Mouse (Mus musculus) limb, embryonic 12.5 days (tissue): ENCODE measurements at regions not wholly inside any gene's neighbourhood (a gene's known extent, or its start where the extent isn't known, plus 50 kb on each side); places are given as distances from the start of the nearest gene placed in this dataset.

Source experiments
- ATAC-seq: fragments of 200-750 bp; cut with Nextera tagmentation; 2 replicates; pipeline ENCODE4 v1.8.0; 2017; ENCODE audit warnings: low read depth, moderate TSS enrichment; ENCODE audit not compliant: insufficient number of reproducible peaks, insufficient read depth, low FRiP score, low TSS enrichment
- H3K27ac ChIP-seq: fragments of 300-500 bp; sonication (generic); 2 replicates; pipeline ENCODE4 v1.5.1; 2016; ENCODE audit warnings: mild to moderate bottlenecking, moderate library complexity
- H3K27me3 ChIP-seq: fragments of 300-500 bp; sonication (generic); 2 replicates; pipeline ENCODE4 v1.6.1; 2016; ENCODE audit warnings: mild to moderate bottlenecking, moderate library complexity
- H3K36me3 ChIP-seq: fragments of 300-500 bp; sonication (generic); 2 replicates; pipeline ENCODE4 v1.6.1; 2016; ENCODE audit warnings: mild to moderate bottlenecking, moderate library complexity
- H3K4me1 ChIP-seq: fragments of 300-500 bp; sonication (generic); replicated peaks from 2 replicates; pipeline ENCODE4 v1.6.1; 2016
- H3K4me2 ChIP-seq: fragments of 300-500 bp; sonication (generic); 2 replicates; pipeline ENCODE4 v1.6.1; 2016; ENCODE audit warnings: mild to moderate bottlenecking, moderate library complexity
- H3K4me3 ChIP-seq: fragments of 300-500 bp; sonication (generic); replicated peaks from 2 replicates; pipeline ENCODE4 v1.5.1; 2016; ENCODE audit warnings: mild to moderate bottlenecking
- H3K9ac ChIP-seq: fragments of 300-500 bp; sonication (generic); replicated peaks from 2 replicates; pipeline ENCODE4 v1.6.1; 2016; ENCODE audit warnings: mild to moderate bottlenecking, moderate library complexity
- H3K9me3 ChIP-seq: fragments of 300-500 bp; sonication (generic); 2 replicates; pipeline ENCODE4 v1.6.1; 2016; ENCODE audit warnings: mild to moderate bottlenecking, moderate library complexity
- WGBS: fragments of 180-500 bp; shearing (Covaris S2); methylation state at CpG from one replicate; pipeline ENCODE4 v1.1.7; 2016; 5-methylcytosine and 5-hydroxymethylcytosine counted together

DNA sequence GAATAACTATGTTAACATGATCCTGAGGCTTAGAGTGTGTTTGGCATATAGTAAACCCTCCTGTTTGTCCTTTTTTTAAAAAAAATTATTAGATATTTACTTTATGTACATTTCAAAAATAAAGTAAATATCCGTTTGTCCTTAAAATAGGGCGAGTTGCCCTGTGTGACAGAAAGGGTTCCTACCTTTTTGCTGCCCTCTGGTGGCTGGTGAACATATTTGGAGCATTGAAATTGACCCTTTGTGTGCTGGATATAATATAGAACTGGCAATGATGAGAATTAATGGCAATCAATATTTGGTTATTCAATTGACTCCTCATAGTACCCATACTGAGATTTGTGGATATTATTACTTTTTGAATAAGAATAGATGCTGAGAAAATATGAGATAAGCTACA lies 723.8 kb upstream of the 2610301B20Rik start:
- Histone ChIP-seq H3K4me2 (no peak overlapping the region), H3K9me3 (no peaks in the 10 kb centered on the region), H3K27me3 (peaks cover 18% of the 10 kb centered on the region), H3K36me3 (no peaks in the 10 kb centered on the region), H3K4me3 (no peak overlapping the region), H3K4me1 (no peaks in the 10 kb centered on the region), H3K9ac (no peak overlapping the region), H3K27ac (no peak overlapping the region)
- ATAC-seq: no peak
- 19% methylated on average over 2 of the region's 2 CpGs for WGBS

DNA sequence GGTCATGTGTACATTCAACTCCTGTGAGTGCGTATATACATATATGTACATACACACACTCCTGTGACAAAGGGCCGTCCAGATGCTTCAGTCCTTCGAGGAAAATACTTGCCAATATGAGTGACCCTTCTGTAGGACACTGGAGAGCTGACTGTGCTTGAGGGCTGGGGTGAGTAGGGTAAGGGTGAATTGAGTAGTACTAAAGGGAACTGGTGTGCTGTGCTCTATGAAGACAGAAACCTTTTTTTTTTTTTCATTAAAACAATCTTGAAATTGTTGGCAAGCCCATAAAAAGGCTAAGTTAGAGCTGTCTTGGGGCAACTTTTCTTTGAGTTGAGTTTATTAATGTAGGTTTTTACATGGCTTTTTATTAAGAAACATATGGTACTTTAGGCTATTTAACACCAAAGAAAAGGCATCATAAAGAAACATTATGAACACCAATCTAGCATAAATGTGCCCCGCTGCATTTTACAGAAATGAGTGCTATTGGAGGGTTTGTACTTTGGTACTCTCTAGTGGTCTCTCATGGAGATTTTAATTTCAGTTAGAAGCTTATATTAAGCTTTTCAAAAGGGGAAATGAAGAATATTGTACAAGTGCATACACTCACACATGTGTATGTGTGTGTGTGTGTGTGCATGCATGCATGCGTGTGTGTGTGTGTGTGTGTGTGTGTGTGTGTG lies 718.5 kb upstream of the 2610301B20Rik start:
- peaks cover 7% of the 10 kb centered on the region; the same call in 1 of the 2 replicates for H3K27me3 ChIP-seq
- peak; percentile 52; the same call in 1 of the 2 replicates for ATAC-seq
- no peak overlapping the region for H3K4me3 ChIP-seq
- H3K9ac ChIP-seq: no peak overlapping the region
- H3K27ac ChIP-seq: no peak overlapping the region
- H3K4me2 ChIP-seq: no peak overlapping the region
- H3K4me1 ChIP-seq: no peaks in the 10 kb centered on the region
- H3K9me3 ChIP-seq: no peaks in the 10 kb centered on the region
- 77% methylated on average over 5 of the region's 5 CpGs for WGBS
- no peaks in the 10 kb centered on the region for H3K36me3 ChIP-seq

- no peak for ATAC-seq
- 0 out of 2 replicates have a peak, but pooled peaks cover 3% of the 10 kb centered on the region for H3K4me1 ChIP-seq
- WGBS: 84% methylated on average over 3 of the region's 3 CpGs
- H3K4me2 ChIP-seq: no peak overlapping the region
- no peak overlapping the region for H3K9ac ChIP-seq
- H3K27ac ChIP-seq: no peak overlapping the region
- no peaks in the 10 kb centered on the region for H3K9me3 ChIP-seq
- H3K4me3 ChIP-seq: no peak overlapping the region
- no peaks in the 10 kb centered on the region for H3K36me3 ChIP-seq
- no peaks in the 10 kb centered on the region for H3K27me3 ChIP-seq
Observed at GRCm38 (mm10) chr4:10189896-10190295, 684.4 kb upstream of the 2610301B20Rik start.

DNA sequence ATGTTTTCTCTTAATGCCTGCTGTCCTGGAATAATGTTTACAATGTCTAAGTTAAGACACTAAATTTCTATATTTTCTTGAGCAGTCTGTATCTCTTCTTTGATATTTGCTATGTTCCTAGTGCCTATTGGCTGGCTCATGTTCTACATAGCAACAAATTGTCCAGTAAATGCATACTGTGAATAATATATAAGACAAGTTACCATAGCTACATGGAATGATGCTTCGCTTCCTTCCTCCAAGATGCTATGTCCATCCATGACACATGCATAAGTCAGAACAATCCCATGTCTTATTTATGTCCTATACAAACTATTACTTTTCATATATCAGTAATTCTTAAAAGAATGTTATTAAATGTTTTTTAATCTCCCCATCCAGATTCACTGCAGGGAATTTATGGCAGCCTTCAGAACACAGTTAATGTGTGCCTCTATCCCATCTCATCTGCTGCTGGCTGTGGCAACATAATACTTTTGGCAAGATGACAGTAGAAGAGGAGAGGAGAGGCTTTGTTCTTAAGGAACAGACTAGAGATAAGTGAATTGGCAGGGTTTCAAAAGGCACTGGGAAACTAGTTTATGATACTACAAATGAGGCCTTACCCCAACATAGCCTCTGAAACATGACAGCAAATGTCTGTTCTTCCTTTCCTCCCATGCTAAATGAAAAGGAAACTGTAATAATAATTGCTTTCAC lies 676.9 kb upstream of the 2610301B20Rik start:
- Histone ChIP-seq H3K4me2 (no peak overlapping the region), H3K27ac (no peak overlapping the region), H3K4me3 (no peak overlapping the region), H3K9me3 (no peaks in the 10 kb centered on the region), H3K27me3 (no peaks in the 10 kb centered on the region), H3K36me3 (no peaks in the 10 kb centered on the region), H3K4me1 (0 out of 2 replicates have a peak, but pooled peaks cover 3% of the 10 kb centered on the region), H3K9ac (no peak overlapping the region)
- WGBS: 97% methylated on average over 1 of the region's 1 CpGs
- ATAC-seq: no peak

GRCm38 (mm10) chr4:10201835-10202234 lies 672.5 kb upstream of the 2610301B20Rik start:
- WGBS: 27% methylated on average over 3 of the region's 3 CpGs
- no peak for ATAC-seq
- H3K4me1 ChIP-seq: peaks cover 8% of the 10 kb centered on the region; the same call in 1 of the 2 replicates
- no peaks in the 10 kb centered on the region for H3K27me3 ChIP-seq
- H3K9me3 ChIP-seq: no peaks in the 10 kb centered on the region
- no peak overlapping the region for H3K4me3 ChIP-seq
- no peaks in the 10 kb centered on the region for H3K36me3 ChIP-seq
- no peak overlapping the region for H3K9ac ChIP-seq
- H3K4me2 ChIP-seq: no peak overlapping the region
- H3K27ac ChIP-seq: no peak overlapping the region

DNA sequence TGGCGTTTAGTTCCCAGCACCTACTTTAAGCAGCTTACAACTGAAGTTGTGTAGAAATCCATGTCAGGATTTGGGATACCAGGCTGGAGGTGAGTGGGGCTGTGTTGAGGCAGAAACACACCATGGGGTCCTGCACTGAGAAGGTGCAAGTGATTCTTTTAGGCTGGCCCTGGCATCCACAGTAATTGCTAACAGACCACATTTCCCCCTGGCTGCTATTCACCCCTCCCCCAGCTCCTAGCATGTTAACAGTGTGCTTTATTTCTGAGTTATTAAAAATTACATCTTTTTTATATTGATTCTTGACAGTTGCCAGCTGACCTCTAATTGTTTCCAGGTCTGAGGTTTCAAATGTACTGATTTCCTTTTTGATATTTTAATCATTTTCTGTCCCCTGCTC lies 670.1 kb upstream of the 2610301B20Rik start:
- Histone ChIP-seq H3K27me3 (no peaks in the 10 kb centered on the region), H3K4me1 (peaks cover 9% of the 10 kb centered on the region; the same call in 1 of the 2 replicates), H3K27ac (no peak overlapping the region), H3K4me3 (no peak overlapping the region), H3K9me3 (no peaks in the 10 kb centered on the region), H3K4me2 (no peak overlapping the region), H3K9ac (no peak overlapping the region), H3K36me3 (no peaks in the 10 kb centered on the region)
- ATAC-seq: peak; percentile 85
- 78% methylated on average over 1 of the region's 1 CpGs for WGBS

DNA sequence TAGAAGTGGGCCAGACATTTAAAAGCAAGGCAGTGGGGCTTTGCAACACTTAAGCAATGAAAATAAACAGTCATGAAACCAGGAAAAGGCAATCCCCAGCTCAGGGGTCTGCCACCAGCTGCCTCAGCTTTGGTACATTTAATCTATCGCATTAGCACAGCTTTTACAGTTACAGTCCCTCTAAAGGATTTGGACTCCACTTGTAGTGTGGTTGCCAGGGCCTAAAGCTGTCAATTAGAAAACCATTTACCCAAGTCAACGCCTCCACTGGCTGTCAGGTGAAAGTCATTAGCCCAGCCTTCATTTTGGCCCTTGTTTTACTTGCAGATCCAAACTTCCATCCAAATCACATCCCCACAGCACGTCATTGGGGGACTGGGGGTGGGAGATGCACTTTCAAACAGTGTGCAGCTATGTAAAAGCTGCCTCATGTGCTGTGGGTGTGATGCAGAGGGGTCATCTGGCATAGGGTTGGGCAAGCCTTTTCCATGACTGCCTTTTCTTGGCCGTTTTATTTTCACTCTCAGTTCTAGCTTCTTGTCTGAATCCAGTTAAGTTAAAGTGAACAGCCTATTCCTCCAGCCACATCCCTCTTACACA lies 664.9 kb upstream of the 2610301B20Rik start:
- no peak overlapping the region for H3K27ac ChIP-seq
- no peaks in the 10 kb centered on the region for H3K9me3 ChIP-seq
- H3K27me3 ChIP-seq: 0 out of 2 replicates have a peak, but pooled peaks cover 4% of the 10 kb centered on the region
- ATAC-seq: peak; percentile 31; the same call in 1 of the 2 replicates
- peaks cover 10% of the 10 kb centered on the region for H3K4me1 ChIP-seq
- 31% methylated on average over 4 of the region's 4 CpGs for whole genome bisulfite sequencing
- H3K4me2 ChIP-seq: no peak overlapping the region
- no peak overlapping the region for H3K4me3 ChIP-seq
- H3K36me3 ChIP-seq: no peaks in the 10 kb centered on the region
- H3K9ac ChIP-seq: no peak overlapping the region

DNA sequence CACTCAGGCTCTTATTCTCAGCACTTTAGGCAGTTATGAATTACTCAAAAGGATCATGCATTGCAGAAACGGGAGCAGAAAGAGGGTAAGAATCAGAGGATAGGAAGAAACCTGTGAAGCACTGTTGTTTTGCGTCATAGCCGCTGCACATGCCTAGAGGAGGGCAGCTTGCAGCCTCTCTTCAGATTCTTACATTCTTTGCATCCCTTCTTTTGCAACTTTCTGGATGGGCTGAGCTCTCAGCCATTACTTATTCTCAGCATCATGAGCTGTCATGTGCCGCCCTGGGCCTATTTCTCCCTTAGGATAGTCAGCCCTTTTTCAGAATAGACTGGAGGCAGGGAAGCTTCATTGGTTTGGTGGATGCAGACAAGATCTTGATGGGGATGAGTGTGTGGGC lies 663.0 kb upstream of the 2610301B20Rik start:
- Histone ChIP-seq H3K36me3 (no peaks in the 10 kb centered on the region), H3K27ac (no peak overlapping the region), H3K4me3 (no peak overlapping the region), H3K4me1 (peaks cover 5% of the 10 kb centered on the region; the same call in 1 of the 2 replicates), H3K9me3 (no peaks in the 10 kb centered on the region), H3K4me2 (no peak overlapping the region), H3K27me3 (0 out of 2 replicates have a peak, but pooled peaks cover 4% of the 10 kb centered on the region), H3K9ac (no peak overlapping the region)
- ATAC-seq: no peak
- 93% methylated on average over 4 of the region's 4 CpGs for WGBS

GRCm38 (mm10) chr4:10235324-10235723 lies 639.0 kb upstream of the 2610301B20Rik start:
- H3K4me1 ChIP-seq: no peaks in the 10 kb centered on the region
- ATAC-seq: no peak
- 88% methylated on average over 5 of the region's 5 CpGs for WGBS

DNA sequence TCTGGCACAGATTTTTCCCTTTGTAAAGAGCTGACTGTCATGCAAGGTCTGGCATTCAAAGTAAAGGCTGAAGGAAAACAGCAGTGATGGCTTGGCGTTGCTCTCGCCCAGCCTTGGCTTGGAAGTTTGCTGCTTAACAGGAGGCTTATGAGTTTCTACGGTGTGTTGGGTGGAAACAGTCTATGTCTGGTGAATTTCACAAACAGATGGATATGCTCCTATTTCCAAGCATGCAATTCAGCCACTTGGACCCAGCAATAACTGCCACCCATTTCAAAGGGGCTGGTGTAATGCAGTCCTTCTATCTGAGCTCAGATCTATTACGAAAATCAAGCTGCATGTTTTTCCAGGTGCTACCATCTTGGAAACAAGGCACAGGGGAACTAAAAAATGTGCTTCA lies 632.2 kb upstream of the 2610301B20Rik start:
- Histone ChIP-seq H3K36me3 (no peaks in the 10 kb centered on the region), H3K27me3 (no peaks in the 10 kb centered on the region), H3K9me3 (no peaks in the 10 kb centered on the region), H3K27ac (no peak overlapping the region), H3K4me2 (no peak overlapping the region), H3K9ac (no peak overlapping the region), H3K4me3 (no peak overlapping the region), H3K4me1 (0 out of 2 replicates have a peak, but pooled peaks cover 4% of the 10 kb centered on the region)
- WGBS: 58% methylated on average over 4 of the region's 4 CpGs
- ATAC-seq: peak; percentile 66; the same call in 1 of the 2 replicates

More at GRCm38 (mm10) chr4:10235324-10235723, 639.0 kb upstream of the 2610301B20Rik start:
- no peaks in the 10 kb centered on the region for H3K27me3 ChIP-seq
- no peaks in the 10 kb centered on the region for H3K9me3 ChIP-seq
- H3K36me3 ChIP-seq: no peaks in the 10 kb centered on the region
- H3K27ac ChIP-seq: no peak overlapping the region
- H3K4me2 ChIP-seq: no peak overlapping the region
- no peak overlapping the region for H3K4me3 ChIP-seq
- no peak overlapping the region for H3K9ac ChIP-seq

GRCm38 (mm10) chr4:10242909-10243308 lies 631.4 kb upstream of the 2610301B20Rik start:
- Histone ChIP-seq H3K27me3 (no peaks in the 10 kb centered on the region), H3K4me2 (no peak overlapping the region), H3K27ac (no peak overlapping the region), H3K9me3 (no peaks in the 10 kb centered on the region), H3K36me3 (no peaks in the 10 kb centered on the region), H3K9ac (no peak overlapping the region), H3K4me3 (no peak overlapping the region), H3K4me1 (0 out of 2 replicates have a peak, but pooled peaks cover 4% of the 10 kb centered on the region)
- ATAC-seq: no peak
- WGBS: 90% methylated on average over 2 of the region's 2 CpGs
